In genomic region chr10:60164869-60165268, GRCm38 (mm10) we compare ENCODE assay signal across 16 mouse cellular contexts.
"Had no signal": no experiment of that assay in that cellular context is flagged by ENCODE, and none has a peak within 500 bp of the region (broad histone marks: within the 10 kb centered on the region; RNA-seq: fewer than 3 reads in every experiment).

No protein-coding gene starts in this region.

- DNase-seq: retina, postnatal 1 day; right cerebral cortex, adult 18-20 months; right cerebral cortex, postnatal 14 days; right cerebral cortex, postnatal 25 days; right cerebral cortex, postnatal 4 days; thymus, adult 18-20 months; thymus, adult 2 months; thymus, postnatal 14 days; thymus, postnatal 25 days; thymus, postnatal 36 days; thymus, postnatal 4 days had no signal

- H3K27me3 ChIP-seq: neural tube, embryonic 12.5 days; neural tube, embryonic 13.5 days; neural tube, embryonic 15.5 days; stomach, embryonic 15.5 days had no signal

- H3K4me2 ChIP-seq: neural tube, embryonic 12.5 days; neural tube, embryonic 13.5 days; neural tube, embryonic 15.5 days; stomach, embryonic 15.5 days had no signal

- H3K4me1 ChIP-seq: neural tube, embryonic 12.5 days; neural tube, embryonic 13.5 days; neural tube, embryonic 15.5 days; stomach, embryonic 15.5 days had no signal

- H3K36me3 ChIP-seq: neural tube, embryonic 12.5 days; neural tube, embryonic 13.5 days; neural tube, embryonic 15.5 days; stomach, embryonic 15.5 days had no signal

- H3K4me3 ChIP-seq: neural tube, embryonic 12.5 days; neural tube, embryonic 13.5 days; neural tube, embryonic 15.5 days; stomach, embryonic 15.5 days had no signal

- H3K9me3 ChIP-seq: neural tube, embryonic 12.5 days; neural tube, embryonic 13.5 days; neural tube, embryonic 15.5 days; stomach, embryonic 15.5 days had no signal

- H3K27ac ChIP-seq: neural tube, embryonic 12.5 days; neural tube, embryonic 13.5 days; neural tube, embryonic 15.5 days; stomach, embryonic 15.5 days; stomach, postnatal 0 days had no signal

- H3K9ac ChIP-seq: neural tube, embryonic 12.5 days; neural tube, embryonic 13.5 days; neural tube, embryonic 15.5 days; stomach, embryonic 15.5 days had no signal
